Mouse (Mus musculus): ENCODE measurements around the gene N4bp3.

DNA sequence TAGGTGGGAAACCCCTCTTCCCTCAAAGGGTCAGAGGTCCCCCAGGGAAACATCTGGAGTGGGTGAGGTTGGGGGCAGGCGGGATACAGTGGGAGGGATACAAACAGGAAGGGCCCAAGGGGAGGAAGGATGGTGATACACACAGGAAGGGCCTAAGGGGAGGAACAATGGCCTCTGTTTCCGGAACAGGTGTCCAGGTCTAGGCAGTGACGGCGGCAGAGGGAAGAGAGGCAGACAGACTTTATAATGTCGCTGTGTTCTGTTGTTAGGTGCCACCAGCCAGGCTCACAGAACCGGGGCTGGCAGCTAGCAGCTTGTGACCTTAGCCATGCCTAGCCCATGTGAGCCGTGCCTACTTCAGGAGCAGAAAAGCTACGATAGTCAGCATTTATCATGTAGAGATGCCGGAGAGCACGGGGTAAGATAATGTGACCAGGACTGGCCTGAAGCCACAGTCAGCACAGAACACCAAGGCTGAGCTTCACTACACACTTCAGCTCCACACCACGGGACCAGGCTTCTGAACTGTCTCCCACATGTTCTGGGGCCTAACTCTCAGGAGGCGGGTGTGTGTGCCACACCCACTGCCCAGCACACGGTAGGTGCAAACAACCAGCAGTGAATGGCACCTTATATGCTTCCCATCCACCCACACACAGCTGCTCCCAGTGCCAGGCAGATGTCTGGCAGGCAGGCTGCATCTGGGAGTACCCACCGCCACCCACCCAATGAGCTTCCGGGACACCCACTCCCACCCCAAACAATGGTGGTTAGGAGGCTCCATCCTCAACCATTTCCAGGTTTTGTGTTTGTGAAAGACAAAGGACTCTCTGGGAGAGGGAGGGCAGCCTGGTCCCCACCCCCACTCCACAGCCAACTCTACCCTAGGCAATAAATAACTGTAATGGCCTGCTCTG, 3.6 kb downstream of the N4bp3 start:
- TF ChIP-seq CTCF (IDR thresholded peaks at IDR 0.05) = no peak
- peak; percentile 82 for TF ChIP-seq EP300 (IDR thresholded peaks at IDR 0.05)

Data from lung, postnatal 0 days (tissue).